9 mouse cellular contexts compared by ENCODE assay signal in genomic region chr17:26895578-26895977, GRCm38 (mm10). TPM values are rescaled to one million over a fixed set of nuclear protein-coding genes. Genes with fewer than 3 reads are reported as not detected.
DNase-seq lines count a peak whose midpoint lies in the region; ATAC-seq lines count a peak whose summit lies in the region.
"Had no signal": no experiment of that assay in that cellular context is flagged by ENCODE, and none has a peak within 500 bp of the region (broad histone marks: within the 10 kb centered on the region; RNA-seq: fewer than 3 reads in every experiment).

No protein-coding gene starts in this region.

- 16% methylated on average over 10 of the region's 10 CpGs for WGBS in lung, embryonic 15.5 days

- no peak overlapping the region for H3K4me2 ChIP-seq in lung, embryonic 15.5 days

- 0 out of 2 replicates have a peak, but pooled peaks cover 10% of the 10 kb centered on the region for H3K4me1 ChIP-seq in lung, embryonic 15.5 days

- H3K4me3 ChIP-seq in lung, embryonic 15.5 days = no peak overlapping the region

- H3K27ac ChIP-seq in lung, embryonic 15.5 days = no peak overlapping the region

- no peak overlapping the region for H3K9ac ChIP-seq in lung, embryonic 15.5 days

- DNase-seq in left cerebral cortex, adult 18-20 months (ENCODE audit: low spot score in 2 of 2) = peak; percentile 46 to 75
- DNase-seq in left cerebral cortex, adult 11 months (ENCODE audit: low spot score) = no peak
- DNase-seq in adrenal gland, postnatal 14 days = peak; percentile 88
- peak; percentile 67 for DNase-seq in embryo, embryonic 9.5 days (ENCODE audit: extremely low spot score)
- DNase-seq in hindlimb bud, embryonic 11.5 days (ENCODE audit: extremely low spot score, low read depth, low spot score) = peak; percentile 44
- DNase-seq in right cerebral cortex, postnatal 10 days (ENCODE audit: low spot score in 2 of 2) = peak; percentile 54 to 68
- DNase-seq in urinary bladder, postnatal 25 days (ENCODE audit: low spot score) = peak; percentile 77

- no peaks in the 10 kb centered on the region for H3K36me3 ChIP-seq in lung, embryonic 15.5 days

- no peaks in the 10 kb centered on the region for H3K9me3 ChIP-seq in lung, embryonic 15.5 days

- peaks cover 4% of the 10 kb centered on the region; the same call in 1 of the 2 replicates for H3K27me3 ChIP-seq in lung, embryonic 15.5 days

- ATAC-seq in lung, embryonic 15.5 days (ENCODE audit: borderline replicate concordance, extremely low read depth, low FRiP score, low TSS enrichment) = peak; percentile 31; the same call in 1 of the 2 replicates

RNA-seq across cellular contexts. Expression of gene Kifc5b, which starts 21.3 kb away (rescaled TPM):
- total RNA-seq in left cerebral cortex, adult 18-20 months (2021) = 1 to 10 TPM; 3.4 to 3.7 TPM
- 5.0 and 5.2 TPM in 2 replicates for total RNA-seq in adrenal gland, postnatal 14 days (2021)
- polyA plus RNA-seq in lung, embryonic 15.5 days (2015; fragmentation: Nextera tagmentation; extraction: Ambion mirVana) = 8.0 and 9.8 TPM in 2 replicates

RNA-seq across cellular contexts. Expression of gene Phf1, which starts 37.3 kb away (rescaled TPM):
- 10 to 100 TPM; 39.5 to 46.7 TPM for total RNA-seq in left cerebral cortex, adult 18-20 months (2021)
- 19.9 and 25.3 TPM in 2 replicates for total RNA-seq in adrenal gland, postnatal 14 days (2021)
- polyA plus RNA-seq in lung, embryonic 15.5 days (2015; fragmentation: Nextera tagmentation; extraction: Ambion mirVana) = 7.6 and 8.7 TPM in 2 replicates

RNA-seq across cellular contexts. Expression of gene Cuta, which starts 43.8 kb away (rescaled TPM):
- 100 to 1,000 TPM in 1 of 2 experiments, 10 to 100 TPM in 1; 97.8 to 103 TPM for total RNA-seq in left cerebral cortex, adult 18-20 months (2021)
- total RNA-seq in adrenal gland, postnatal 14 days (2021) = 118 and 132 TPM in 2 replicates
- 182 and 184 TPM in 2 replicates for polyA plus RNA-seq in lung, embryonic 15.5 days (2015; fragmentation: Nextera tagmentation; extraction: Ambion mirVana)

RNA-seq across cellular contexts. Expression of gene Syngap1, which starts 45.5 kb away (rescaled TPM):
- 100 to 1,000 TPM; 348 to 362 TPM for total RNA-seq in left cerebral cortex, adult 18-20 months (2021)
- 16.0 and 17.3 TPM in 2 replicates for total RNA-seq in adrenal gland, postnatal 14 days (2021)
- polyA plus RNA-seq in lung, embryonic 15.5 days (2015; fragmentation: Nextera tagmentation; extraction: Ambion mirVana) = 1.5 and 2.1 TPM in 2 replicates

RNA-seq across cellular contexts. Expression of gene Nkx2-5, which starts 50.8 kb away (rescaled TPM):
- total RNA-seq in left cerebral cortex, adult 18-20 months (2021) = not detected
- not detected in 2 replicates for total RNA-seq in adrenal gland, postnatal 14 days (2021)
- 2.4 and 4.6 TPM in 2 replicates for polyA plus RNA-seq in lung, embryonic 15.5 days (2015; fragmentation: Nextera tagmentation; extraction: Ambion mirVana)
- polyA plus RNA-seq: gonadal fat pad, adult 2 months had no signal
